Mouse (Mus musculus) kidney, adult 2 months (tissue): ENCODE measurements at regions not wholly inside any gene's neighbourhood (a gene's known extent, or its start where the extent isn't known, plus 50 kb on each side); places are given as distances from the start of the nearest gene placed in this dataset.

Experiments used
- CTCF ChIP-seq: fragments of 200-500 bp; conservative IDR thresholded peaks from 2 replicates; pipeline ENCODE4 v1.5.1; 2011; ENCODE audit warnings: low read depth, mild to moderate bottlenecking, control low read depth, low read length, moderate library complexity, mixed read lengths; ENCODE audit not compliant: insufficient read depth, insufficient read length
- POLR2A ChIP-seq: fragments of 200-500 bp; IDR thresholded peaks from one replicate; pipeline ENCODE4 v1.6.1; 2011; ENCODE audit warnings: low read depth, low read length, control low read depth

GRCm38 (mm10) chr2:73039300-73039699 is 52.8 kb upstream of the Gm11084 start:
- TF ChIP-seq POLR2A = no peak
- no peak for TF ChIP-seq CTCF
